Mouse (Mus musculus): ENCODE data around the gene 1700037C18Rik.

1700037C18Rik gene

DNA sequence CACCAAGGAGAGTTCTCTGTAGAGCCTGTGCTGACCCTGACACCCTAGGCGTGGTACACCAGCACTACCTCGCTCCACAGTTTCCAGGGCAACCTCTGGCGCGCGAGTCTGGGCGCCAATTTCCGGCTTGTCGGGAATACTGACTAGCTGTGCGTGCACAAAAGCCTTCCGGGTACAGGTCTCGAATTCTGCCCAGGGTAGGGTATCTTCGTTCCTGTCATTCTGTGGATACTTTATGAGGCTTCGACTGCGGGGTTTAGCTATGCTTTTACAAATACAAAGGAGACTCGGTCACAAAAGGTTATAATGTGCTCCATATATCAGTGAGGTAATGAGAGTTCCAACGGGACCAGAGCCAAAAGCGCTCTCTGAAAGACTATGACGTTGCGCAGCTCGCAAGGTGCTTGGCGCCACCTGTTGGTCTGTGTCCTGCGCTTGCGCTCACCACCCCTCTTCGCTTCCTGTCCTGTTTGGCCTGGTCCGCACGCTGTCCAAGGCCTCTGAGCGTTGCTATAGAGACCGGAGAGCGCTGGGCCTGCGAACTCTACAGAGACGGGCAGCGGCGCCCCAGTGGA is at the start of gene 1700037C18Rik, which contains the start of gene Cluap1:
Gene 1700037C18Rik, minus strand, starts transcription at position 153 of the 575 bp plus-strand sequence.
Gene Cluap1, plus strand, starts transcription at position 265 of the 575 bp plus-strand sequence.
- DNase-seq (ENCODE audit: extremely low spot score, low spot score), result peak; percentile 91

DNA sequence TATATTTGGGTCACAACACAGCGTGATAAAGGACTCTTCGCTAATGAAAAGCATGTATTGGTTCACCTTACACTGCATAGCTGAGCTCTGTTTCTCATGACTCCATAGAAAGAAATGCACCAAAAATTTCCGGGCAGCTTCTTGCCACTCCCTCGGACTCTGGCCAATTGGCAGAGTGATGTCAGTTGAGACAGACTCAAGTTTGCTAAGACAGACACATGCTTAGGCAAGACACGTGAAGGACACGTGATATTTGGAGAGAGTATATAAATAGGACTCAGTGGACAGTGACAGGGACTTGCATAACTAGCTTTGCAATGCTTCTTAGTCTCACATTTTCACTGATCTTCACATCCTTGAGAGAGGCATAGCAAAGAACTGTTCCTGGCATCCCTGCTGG is 47.9 kb upstream of the 1700037C18Rik start:
- DNase-seq (ENCODE audit: extremely low spot score, low spot score), result no peak

DNA sequence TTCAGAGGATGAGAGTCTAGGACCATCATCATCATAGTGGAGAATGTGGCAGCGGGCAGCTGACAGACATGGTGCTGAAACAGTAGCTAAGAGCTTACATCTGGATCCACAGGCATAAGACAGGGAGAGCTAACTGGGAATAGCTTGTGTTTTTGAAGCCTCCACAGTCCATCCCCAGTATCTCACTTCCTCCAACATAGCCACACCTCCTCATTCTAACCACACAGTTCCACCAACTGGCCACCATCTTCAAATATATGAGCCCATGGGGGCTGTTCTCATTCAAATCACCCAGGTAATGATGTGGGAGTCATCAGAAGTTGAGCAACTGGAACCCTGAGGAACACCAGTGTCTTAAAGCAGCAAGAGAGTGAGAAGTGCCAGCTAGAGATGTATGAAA is 42.7 kb upstream of the 1700037C18Rik start:
- no peak for DNase-seq (ENCODE audit: extremely low spot score, low spot score)

DNA sequence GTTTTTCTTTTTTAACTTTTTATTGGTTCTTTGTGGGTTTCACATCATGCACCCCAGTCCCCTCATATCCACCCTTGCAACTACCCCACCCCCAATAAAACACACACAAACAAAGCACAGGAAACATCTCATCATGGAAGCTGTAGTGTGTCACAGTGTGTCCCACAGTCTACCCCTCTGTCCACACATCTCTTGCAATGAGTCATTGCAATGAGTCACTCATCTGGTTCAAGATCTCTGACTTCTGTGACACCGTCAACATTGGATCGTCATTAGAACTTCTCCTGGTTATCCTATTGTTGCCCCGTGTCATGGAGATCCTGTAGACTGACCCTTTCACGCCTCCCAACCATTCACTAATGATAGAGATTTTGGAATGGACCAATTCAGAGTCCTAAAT is 26.2 kb upstream of the 1700037C18Rik start:
- no peak for DNase-seq (ENCODE audit: extremely low spot score, low spot score)

DNA sequence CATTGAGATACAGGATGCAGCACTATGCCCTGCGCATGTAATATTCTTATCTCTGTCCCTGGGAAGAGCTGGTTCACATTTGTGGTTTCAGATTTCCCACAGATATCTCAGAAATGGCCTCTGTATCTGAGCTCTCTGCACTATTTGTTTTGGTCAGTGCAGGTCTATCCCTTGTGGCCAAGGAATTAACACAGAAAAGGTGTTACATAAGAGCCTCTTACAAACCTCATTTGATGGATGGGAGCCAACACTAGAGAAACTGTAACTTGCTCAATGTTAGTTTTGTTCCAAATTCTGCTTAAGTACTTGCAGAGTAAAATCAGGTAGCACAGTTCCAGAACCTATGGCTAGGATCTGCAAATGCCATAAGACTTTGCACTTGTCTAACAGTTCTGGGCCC is 25.6 kb upstream of the 1700037C18Rik start:
- DNase-seq (ENCODE audit: extremely low spot score, low spot score), result no peak

DNA sequence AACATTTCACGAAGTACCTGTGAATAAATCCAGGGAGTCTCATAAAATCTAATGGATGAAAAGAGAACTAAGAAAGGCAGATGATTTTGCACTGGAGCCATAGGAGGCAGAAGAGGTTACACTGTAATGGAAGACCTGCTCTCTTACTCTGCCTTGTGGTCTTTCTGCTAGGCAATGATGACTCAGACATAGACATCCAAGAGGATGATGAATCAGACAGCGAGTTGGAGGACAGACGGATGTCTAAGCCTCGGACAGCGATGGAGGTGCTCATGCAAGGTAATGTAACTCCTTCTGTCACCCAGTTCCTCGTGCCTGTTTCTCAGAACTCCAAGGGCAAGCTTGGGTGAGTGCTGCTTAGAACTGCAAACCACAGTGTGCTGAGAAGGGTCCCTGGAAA is 25.0 kb upstream of the 1700037C18Rik start:
- no peak for DNase-seq (ENCODE audit: extremely low spot score, low spot score)

DNA sequence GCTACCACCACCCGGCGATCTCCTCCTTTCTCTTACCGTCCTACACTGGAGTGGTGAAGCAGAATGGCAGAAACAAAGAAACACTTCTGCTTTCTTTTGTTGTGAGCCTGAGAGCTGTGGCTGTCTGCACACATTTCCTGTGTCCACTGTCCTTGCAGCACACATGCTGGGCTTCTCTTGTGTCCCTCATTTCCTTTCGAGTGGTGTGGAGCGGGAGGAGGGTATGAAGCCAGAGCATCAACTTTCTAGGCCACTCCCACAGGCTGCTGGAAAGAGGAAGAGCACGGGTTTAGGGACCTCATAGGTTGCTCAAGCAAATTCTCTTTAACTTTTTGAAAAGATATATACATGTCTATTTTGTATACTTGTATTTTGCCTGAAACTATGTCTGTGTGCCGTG is 20.7 kb upstream of the 1700037C18Rik start:
- no peak for DNase-seq (ENCODE audit: extremely low spot score, low spot score)

DNA sequence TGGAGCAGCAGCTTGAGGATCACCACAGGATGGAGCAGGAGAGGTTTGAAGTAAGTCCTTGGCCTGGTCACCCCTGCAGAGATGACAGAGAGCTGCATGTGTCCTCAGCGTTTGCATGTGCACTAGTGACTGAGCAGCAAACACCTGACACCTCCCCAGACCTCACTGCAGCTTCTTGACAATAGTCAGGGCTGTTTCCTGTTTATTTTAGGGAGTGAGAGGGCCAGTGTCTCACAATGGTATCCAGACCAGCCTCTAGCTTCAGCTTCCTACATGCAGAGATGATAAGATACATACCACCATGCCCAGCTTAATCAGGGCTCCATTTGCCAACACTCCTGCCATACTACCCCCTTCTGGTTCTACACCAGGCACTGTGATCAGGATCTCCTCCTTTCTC is 20.1 kb upstream of the 1700037C18Rik start:
- DNase-seq (ENCODE audit: extremely low spot score, low spot score), result no peak

DNA sequence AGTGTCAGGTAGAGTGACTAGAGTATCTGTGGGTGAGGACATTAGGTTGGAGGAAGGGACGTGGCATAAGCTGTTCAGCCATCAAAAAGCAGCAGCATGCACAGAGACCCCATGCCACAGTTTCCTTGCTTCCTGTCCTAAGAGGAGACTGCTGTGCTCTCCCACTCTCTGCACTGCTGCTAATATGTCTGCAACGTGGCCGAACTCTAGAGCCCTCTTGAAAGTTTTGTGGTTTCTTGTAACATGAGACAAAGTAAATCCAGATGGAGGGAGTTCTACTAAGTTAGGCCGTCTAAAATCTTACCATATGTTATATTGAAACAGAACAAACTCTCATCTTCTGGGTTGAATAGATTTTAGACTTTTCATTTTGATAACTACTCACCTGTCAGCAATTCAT is 15.5 kb upstream of the 1700037C18Rik start:
- no peak for DNase-seq (ENCODE audit: extremely low spot score, low spot score)

DNA sequence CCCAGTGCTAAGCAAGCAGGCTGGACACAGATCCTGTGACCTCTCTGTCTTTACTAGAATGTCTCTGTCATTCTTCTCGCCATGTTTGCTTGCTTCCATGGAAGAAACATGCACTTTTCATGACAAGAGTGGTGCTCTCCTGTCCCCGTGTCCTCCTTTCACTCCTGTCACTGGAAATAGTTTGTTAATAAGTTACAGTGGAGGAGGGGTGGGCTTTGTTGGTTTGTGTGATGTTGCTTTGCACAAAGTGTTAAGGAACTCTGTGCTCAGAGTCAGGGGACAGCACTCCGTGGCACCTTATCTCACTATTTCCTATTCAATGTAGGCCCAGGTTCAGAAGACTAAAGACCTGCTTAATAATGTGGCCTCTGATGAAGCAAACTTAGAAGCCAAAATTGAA is 15.0 kb upstream of the 1700037C18Rik start:
- DNase-seq (ENCODE audit: extremely low spot score, low spot score), result no peak

DNA sequence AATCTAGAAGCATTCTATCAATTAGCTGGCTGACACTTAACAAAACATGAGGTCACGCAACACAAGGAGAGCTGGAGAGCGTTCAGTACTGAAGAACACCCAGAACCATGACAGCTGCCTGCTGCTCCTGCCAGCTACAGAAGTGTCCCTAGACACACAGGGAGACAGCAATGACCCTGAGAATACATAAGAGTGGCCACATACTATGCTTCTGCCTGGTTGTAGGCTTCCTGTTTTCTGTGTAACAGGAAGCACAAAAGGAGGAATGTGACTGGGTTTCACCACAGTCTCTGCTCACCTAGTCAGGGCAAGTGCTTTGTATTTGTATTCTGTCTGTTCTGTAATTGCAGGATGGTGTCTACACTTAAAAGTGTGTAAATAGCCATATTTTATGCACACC is 12.3 kb upstream of the 1700037C18Rik start:
- no peak for DNase-seq (ENCODE audit: extremely low spot score, low spot score)

DNA sequence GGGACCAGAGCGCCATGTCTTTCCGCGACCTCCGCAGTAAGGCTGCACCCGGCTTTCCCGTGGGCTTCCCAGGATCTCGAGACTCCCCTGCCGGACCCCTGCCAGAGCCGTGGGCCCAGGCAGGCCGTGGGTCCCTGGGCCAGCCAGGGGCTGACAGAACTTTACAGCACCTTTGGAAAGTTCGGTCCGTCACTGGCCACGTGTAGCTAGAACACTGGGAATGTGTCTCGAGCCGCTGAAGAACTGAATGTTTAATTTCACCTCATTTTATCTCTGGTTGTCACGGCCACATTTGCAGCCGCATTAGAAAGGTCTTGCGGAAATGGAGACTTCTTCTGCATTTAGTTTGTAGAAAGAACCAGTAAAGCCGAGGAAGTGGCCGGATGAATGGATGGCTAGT is 629 bp upstream of the 1700037C18Rik start:
- no peak for DNase-seq (ENCODE audit: extremely low spot score, low spot score)

DNA sequence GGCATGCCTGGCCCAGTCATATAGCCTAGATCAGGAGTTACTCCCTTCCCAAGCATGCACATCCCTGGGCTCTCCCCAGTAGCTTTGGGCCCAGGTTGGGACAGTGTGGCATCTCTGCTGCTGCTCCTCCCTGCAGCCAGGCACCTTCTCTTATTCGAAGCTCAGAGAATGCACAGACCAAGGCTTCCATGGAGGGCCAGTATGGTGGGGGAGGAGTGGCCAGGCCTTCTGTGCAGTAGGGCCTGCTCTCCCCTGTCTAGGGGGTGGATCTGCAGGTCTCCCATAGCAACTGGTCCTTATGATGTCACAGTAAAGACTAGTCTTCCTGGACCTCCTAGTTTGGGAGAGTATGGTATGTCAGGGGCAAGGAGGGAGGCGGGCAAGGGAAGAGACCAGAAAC is 1.0 kb downstream of the 1700037C18Rik start:
- no peak for DNase-seq (ENCODE audit: extremely low spot score, low spot score)

DNA sequence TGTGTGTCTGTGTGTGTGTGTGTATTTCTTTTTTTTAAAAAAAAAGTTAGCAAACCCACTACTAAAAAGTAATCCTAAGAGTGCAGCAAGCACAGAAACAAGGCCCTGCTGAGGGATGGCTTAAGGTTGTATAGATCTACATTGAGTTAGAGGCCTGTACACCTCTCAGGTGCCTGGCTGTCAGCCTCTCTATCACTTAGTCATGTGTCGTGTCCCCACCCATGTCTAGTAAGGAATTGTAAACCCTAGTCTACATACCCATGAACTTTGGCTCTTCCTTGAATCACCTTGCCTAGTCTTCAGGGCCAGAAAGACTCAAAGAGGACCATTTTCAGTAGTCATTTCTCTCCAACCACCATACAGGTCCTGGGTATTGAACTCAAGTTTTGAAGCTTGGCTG is 11.9 kb downstream of the 1700037C18Rik start:
- DNase-seq (ENCODE audit: extremely low spot score, low spot score), result no peak

DNA sequence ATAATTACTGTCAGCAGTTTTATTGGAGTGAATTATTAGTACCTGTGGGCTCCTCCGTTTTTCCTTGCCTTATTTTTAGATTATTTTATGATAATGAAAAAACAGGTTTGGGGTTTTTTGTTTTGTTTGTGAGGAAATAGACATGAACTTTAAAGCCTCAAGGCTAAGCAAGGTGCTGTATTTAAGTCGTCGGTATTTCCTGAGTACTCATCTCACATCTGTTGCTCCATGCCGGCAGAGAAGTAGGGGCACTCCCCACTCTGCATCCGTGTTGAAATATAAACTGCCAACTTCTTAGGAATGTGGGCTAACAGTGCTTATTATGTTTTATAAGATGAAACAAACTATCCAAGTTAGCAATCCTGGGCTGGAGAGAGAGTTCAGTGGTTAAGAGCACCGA is 12.4 kb downstream of the 1700037C18Rik start:
- no peak for DNase-seq (ENCODE audit: extremely low spot score, low spot score)

DNA sequence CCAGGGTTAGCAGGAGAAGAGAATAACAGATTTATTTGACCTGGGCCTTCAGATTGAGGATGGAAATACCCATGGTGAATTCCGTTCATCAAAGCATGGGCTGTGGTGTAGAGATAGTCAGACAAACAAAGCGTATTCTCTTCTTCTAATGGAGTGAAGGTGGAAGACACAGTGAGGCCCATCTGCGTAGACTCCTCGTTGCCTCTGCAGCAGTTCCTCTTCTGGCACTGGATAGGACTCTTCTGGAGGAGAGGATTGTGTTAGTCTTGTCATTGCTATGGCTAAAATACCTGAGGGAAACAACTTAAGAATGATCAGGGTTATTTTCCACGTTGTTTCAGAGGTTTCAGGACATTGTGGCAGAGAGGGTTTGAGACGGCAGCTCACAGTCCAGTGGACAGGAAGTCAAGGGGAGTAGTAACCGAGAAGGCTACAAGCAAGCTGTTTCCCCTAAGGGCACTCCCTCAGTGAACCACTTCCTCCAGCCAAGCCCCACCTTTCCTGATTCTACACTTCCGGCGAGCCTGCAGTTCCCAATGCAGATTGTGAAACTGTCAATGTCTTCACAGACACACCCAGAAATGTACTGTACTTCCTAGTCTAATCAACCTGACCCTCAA is 13.2 kb downstream of the 1700037C18Rik start:
- DNase-seq (ENCODE audit: extremely low spot score, low spot score), result no peak

DNA sequence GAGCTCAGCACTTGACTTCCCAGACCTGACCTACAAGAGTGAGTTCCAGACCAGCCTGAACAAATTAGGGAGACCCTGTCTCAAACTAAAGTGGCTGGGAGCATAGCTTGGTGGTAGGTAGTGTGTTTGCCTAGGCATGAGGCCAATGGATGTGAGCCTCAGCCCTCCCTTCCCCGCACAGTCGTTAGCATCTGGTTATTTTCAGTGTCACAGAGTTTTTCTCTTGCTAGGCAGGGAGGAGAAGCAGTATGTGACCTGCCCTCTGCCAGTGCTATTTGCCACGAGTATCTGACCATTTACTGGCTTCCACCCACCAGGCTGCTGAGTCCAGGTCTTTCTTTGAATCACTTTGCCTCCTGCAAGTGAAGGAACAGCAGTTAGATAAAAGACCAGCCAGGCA is 14.8 kb downstream of the 1700037C18Rik start:
- DNase-seq (ENCODE audit: extremely low spot score, low spot score), result no peak

DNA sequence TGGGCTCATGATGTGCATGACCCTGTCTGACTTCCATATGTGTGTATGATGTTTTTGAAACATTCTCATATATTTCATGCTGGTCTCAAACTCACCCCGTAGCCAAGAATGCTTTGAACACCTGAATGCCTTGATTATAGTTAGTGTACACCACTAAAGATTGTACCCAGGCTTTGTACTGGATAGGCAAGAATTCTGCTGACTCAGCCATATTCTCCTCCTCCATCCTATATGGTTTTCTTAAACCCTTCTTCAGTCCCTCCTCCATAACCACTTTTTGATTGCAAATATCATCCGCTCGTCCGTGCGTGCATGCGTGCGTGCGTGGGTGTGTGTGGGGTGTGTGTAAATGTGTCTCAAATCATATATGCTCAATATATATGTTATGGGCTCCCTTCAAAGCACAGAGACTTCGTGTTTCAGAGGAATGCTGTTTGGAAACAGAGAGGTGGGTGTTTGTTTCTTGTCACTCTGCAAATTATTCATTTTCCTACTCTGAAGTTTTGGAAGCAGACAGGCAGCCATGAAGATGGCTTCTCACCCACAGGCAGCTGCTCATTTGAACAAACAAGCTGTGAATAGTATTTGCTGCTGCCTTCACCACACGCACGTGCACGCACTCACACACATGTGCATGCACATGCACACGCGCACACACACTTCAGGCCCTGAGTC is 16.7 kb downstream of the 1700037C18Rik start:
- DNase-seq (ENCODE audit: extremely low spot score, low spot score), result no peak

DNA sequence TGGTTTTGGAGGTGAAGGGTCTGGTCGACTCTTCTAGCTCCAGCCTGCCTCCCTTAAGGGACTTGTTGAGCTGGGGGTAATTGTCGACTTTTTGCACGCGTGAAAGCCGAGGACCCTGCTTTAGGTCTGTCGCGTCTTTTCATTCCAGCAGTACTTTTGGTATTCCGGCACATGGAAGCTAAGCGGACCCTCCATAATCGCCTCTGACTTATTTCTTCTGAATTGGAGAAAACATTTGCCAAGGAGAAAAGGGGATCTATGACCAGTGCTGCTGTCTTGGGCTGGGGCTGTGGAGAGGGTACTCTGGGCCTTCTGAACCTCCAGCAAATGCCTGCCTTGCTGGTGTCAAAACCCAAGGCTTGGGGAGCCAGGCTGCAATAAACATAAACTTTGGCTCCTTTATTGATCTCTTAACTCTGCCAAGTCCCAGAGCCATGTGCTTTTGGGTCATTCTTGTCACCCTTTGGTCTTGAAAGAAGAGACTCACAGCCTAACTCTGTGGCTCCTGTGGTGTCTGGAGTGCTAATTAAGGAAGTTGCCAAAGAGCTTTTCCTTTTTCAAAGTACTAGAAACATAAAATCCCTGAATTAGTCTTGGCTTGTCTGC is 23.3 kb downstream of the 1700037C18Rik start:
- DNase-seq (ENCODE audit: extremely low spot score, low spot score), result no peak

DNA sequence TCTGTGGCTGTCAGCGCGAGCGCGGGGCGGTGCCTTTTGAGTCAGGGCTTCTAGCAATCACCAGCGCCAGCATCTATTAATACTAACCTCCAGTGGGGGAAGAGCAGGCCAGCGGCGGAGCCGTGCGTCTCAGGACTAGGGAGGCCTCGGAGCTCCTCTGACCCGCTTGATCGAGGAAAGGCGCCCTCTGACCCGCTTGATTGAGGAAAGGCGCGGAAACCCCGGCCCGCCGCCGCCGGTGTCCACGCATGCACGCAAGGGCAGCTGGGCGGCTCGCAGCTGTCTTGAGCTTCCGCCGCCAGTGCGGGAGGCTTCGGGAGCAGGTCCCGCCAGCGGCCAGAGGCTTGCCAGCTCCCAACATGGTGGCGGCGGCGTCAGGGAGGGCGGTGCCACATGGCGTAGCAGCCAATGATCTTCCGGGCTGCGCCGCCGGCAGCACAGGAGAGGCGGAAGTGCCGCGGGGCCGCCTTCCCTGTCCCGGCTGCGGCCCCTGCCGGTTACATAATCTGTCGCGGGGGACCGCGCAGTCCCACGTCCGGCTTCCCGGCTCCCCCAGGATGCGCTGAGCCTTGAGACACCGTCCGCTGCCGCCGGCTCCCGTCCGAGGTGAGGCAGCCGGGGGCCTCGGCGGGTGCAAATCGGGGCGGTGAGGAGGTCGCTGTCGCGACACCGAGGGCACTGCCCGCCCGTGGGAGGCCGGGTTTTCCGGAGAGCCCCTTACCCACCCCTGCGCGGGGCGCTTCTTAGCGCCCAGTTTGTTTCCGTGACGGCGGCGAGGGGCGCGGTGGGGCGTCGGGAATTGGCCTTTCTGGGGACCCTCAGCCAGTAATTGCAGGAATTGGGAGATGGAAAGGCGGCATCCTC is 24.1 kb downstream of the 1700037C18Rik start, which contains the start of the genes Zfp597 and Gm20695:
Gene Zfp597, minus strand, starts transcription at position 361 of the 864 bp plus-strand sequence.
Gene Gm20695, plus strand, starts transcription at position 448 of the 864 bp plus-strand sequence.
- DNase-seq (ENCODE audit: extremely low spot score, low spot score), result peak; percentile 94

DNA sequence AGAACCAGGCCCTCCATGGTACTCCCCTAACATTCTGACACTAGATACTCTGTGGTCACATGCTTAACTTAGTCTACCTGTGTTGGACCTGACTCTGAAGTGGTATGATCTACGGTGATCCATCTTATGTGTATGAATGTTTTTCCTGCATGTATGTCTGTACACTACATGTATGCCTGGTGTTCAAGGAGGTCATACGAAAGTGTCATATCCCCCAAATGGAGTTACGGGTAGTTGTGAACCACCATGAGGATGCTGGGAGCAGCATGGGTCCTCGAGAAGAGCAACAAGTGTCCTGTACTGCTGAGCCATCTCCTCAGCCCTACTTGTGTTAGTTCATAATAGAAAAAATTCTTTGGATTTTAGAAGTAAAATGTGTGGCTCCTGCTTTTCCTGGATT is 32.1 kb downstream of the 1700037C18Rik start:
- DNase-seq (ENCODE audit: extremely low spot score, low spot score), result no peak

Measured in neural tube, embryonic 10.5 days (tissue).